Mouse (Mus musculus) c-Kit-positive CD71-negative TER-119-negative erythroid progenitor cells, embryonic 14.5 days (primary cell): Measurements from ENCODE around the gene Rab11fip4.
A peak's percentile ranks its signal among the peaks of the same experiment; 100 is the strongest.

Source experiments
- DNase-seq: peaks from one replicate; pipeline ENCODE4 v3.0.0-alpha.2; 2013; ENCODE audit warnings: low read depth

Rab11fip4 gene

GRCm38 (mm10) chr11:79614880-79615279 is 23.9 kb downstream of the Rab11fip4 start:
- no peak for DNase-seq

GRCm38 (mm10) chr11:79615871-79616270 is 24.9 kb downstream of the Rab11fip4 start:
- DNase-seq = no peak

GRCm38 (mm10) chr11:79617991-79618390 is 27.0 kb downstream of the Rab11fip4 start:
- no peak for DNase-seq

- no peak for DNase-seq
Observed at GRCm38 (mm10) chr11:79623029-79623428, 32.0 kb downstream of the Rab11fip4 start.

- peak; percentile 31 for DNase-seq
Observed at GRCm38 (mm10) chr11:79624801-79625302, 33.8 kb downstream of the Rab11fip4 start.

GRCm38 (mm10) chr11:79628716-79629115 is 37.7 kb downstream of the Rab11fip4 start:
- no peak for DNase-seq

- DNase-seq = no peak
Observed at GRCm38 (mm10) chr11:79629752-79630374, 38.9 kb downstream of the Rab11fip4 start.

- DNase-seq = no peak
Observed at GRCm38 (mm10) chr11:79630521-79630920, 39.5 kb downstream of the Rab11fip4 start.

GRCm38 (mm10) chr11:79633366-79633765 is 42.4 kb downstream of the Rab11fip4 start:
- DNase-seq = no peak

GRCm38 (mm10) chr11:79635661-79636449 is 44.8 kb downstream of the Rab11fip4 start:
- no peak for DNase-seq

GRCm38 (mm10) chr11:79636481-79636880 is 45.5 kb downstream of the Rab11fip4 start:
- DNase-seq = no peak

GRCm38 (mm10) chr11:79638691-79639090 is 47.7 kb downstream of the Rab11fip4 start:
- DNase-seq = no peak

- no peak for DNase-seq
Observed at GRCm38 (mm10) chr11:79640940-79641733, 50.1 kb downstream of the Rab11fip4 start.

GRCm38 (mm10) chr11:79643730-79644129 is 52.7 kb downstream of the Rab11fip4 start:
- DNase-seq = no peak

- DNase-seq = no peak
Observed at GRCm38 (mm10) chr11:79644717-79645191, 53.7 kb downstream of the Rab11fip4 start.

GRCm38 (mm10) chr11:79646026-79646425 is 55.0 kb downstream of the Rab11fip4 start:
- DNase-seq = no peak

GRCm38 (mm10) chr11:79646467-79647070 is 55.6 kb downstream of the Rab11fip4 start:
- no peak for DNase-seq

GRCm38 (mm10) chr11:79647071-79647501 is 56.1 kb downstream of the Rab11fip4 start:
- no peak for DNase-seq

GRCm38 (mm10) chr11:79650359-79650835 is 59.4 kb downstream of the Rab11fip4 start:
- DNase-seq = no peak

GRCm38 (mm10) chr11:79652257-79652656 is 61.2 kb downstream of the Rab11fip4 start:
- DNase-seq = no peak

- DNase-seq = no peak
Observed at GRCm38 (mm10) chr11:79652921-79653575, 62.0 kb downstream of the Rab11fip4 start.
